Mouse (Mus musculus) forebrain, embryonic 14.5 days (tissue): ENCODE results near the gene Sf3a3. TPM values are rescaled to one million over a fixed set of nuclear protein-coding genes. Genes with fewer than 3 reads are reported as not detected.

ENCODE experiments used
- ATAC-seq: fragments of 200-750 bp; cut with Nextera tagmentation; 2 replicates; pipeline ENCODE4 v1.8.0; 2017; ENCODE audit warnings: mild to moderate bottlenecking, moderate library complexity
- DNase-seq: peaks from one replicate; pipeline ENCODE4 v3.0.0-alpha.2; 2015; ENCODE audit warnings: low spot score
- H3K27ac ChIP-seq: fragments of 300-500 bp; sonication (generic); 2 replicates; pipeline ENCODE4 v1.5.1; 2014; ENCODE audit warnings: low read depth, mild to moderate bottlenecking, control low read depth, low read length, moderate library complexity
- H3K27me3 ChIP-seq: fragments of 300-500 bp; sonication (generic); replicated peaks from 2 replicates; pipeline ENCODE4 v1.6.1; 2014; ENCODE audit warnings: low read length, control low read depth, mixed read lengths; ENCODE audit not compliant: control insufficient read depth, insufficient read depth
- H3K36me3 ChIP-seq: fragments of 300-500 bp; sonication (generic); 2 replicates; pipeline ENCODE4 v1.6.1; 2014; ENCODE audit warnings: low read length, control low read depth; ENCODE audit not compliant: control insufficient read depth, insufficient read depth
- H3K4me1 ChIP-seq: fragments of 300-500 bp; sonication (generic); 2 replicates; pipeline ENCODE4 v1.6.1; 2014; ENCODE audit warnings: antibody characterized with exemption, low read length, control low read depth; ENCODE audit not compliant: control insufficient read depth, insufficient read depth
- H3K4me2 ChIP-seq: fragments of 300-500 bp; sonication (generic); 2 replicates; pipeline ENCODE4 v1.6.1; 2014; ENCODE audit warnings: mild to moderate bottlenecking, control low read depth, low read length
- H3K4me3 ChIP-seq: fragments of 300-500 bp; sonication (generic); 2 replicates; pipeline ENCODE4 v1.5.1; 2014; ENCODE audit warnings: low read depth, low read length, control low read depth
- H3K9ac ChIP-seq: fragments of 300-500 bp; sonication (generic); 2 replicates; pipeline ENCODE4 v1.6.1; 2014; ENCODE audit warnings: mild to moderate bottlenecking, low read length, control low read depth, moderate library complexity
- H3K9me3 ChIP-seq: fragments of 300-500 bp; sonication (generic); replicated peaks from 2 replicates; pipeline ENCODE4 v1.6.1; 2016; ENCODE audit warnings: low read length, control low read depth, mixed read lengths; ENCODE audit not compliant: control insufficient read depth
- WGBS: fragments of 180-500 bp; shearing (Covaris S2); extraction: QIAGEN DNeasy Blood & Tissue Kit; methylation state at CpG from one replicate; pipeline ENCODE4 v1.1.7; 2014; 5-methylcytosine and 5-hydroxymethylcytosine counted together
- microRNA counts: library from miRNA; unstranded; fragments of <30 nt; microRNA quantifications from one replicate; lab custom pipeline; 2016
- microRNA-seq: library from miRNA; unstranded; fragments of <30 nt; microRNA quantifications from one replicate; pipeline ENCODE4, GENCODE M21; 2016
- polyA plus RNA-seq: library from polyadenylated mRNA; unstranded; fragments of >200 nt; fragmentation: Nextera tagmentation; extraction: Ambion mirVana; gene quantifications from 2 replicates; pipeline ENCODE4 v1.2.1, GENCODE M21; 2014

Sf3a3 gene
- polyA plus RNA-seq, 1 experiment from 2014 or later, result 118 TPM

DNA sequence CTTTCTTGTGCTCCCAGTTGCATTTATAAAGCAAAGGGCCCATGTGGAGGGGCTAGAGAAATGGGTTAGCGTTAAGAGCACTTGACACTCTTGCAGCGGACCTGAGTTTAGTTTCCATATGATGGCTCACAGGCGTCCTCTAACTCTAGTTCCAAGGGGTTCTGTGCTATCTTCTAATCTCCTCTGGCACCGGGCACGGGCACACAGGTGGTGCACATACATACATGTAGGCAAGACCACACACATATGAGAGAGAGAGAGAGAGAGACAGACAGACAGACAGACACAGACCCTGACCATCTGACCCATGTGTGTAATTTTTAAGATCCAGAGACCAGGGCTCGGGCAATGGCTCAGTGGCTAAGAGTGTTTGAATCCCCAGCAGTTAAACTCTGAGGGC, 59.4 kb downstream of the Sf3a3 start:
- H3K4me1 ChIP-seq, result no peaks in the 10 kb centered on the region
- no peak overlapping the region for H3K4me3 ChIP-seq
- no peak overlapping the region for H3K27ac ChIP-seq
- no peak overlapping the region for H3K9ac ChIP-seq
- WGBS, result 93% methylated on average over 6 of the region's 6 CpGs
- no peaks in the 10 kb centered on the region for H3K36me3 ChIP-seq
- no peaks in the 10 kb centered on the region for H3K9me3 ChIP-seq
- no peak overlapping the region for H3K4me2 ChIP-seq
- DNase-seq (no peak), ATAC-seq (no peak)
- no peaks in the 10 kb centered on the region for H3K27me3 ChIP-seq

DNA sequence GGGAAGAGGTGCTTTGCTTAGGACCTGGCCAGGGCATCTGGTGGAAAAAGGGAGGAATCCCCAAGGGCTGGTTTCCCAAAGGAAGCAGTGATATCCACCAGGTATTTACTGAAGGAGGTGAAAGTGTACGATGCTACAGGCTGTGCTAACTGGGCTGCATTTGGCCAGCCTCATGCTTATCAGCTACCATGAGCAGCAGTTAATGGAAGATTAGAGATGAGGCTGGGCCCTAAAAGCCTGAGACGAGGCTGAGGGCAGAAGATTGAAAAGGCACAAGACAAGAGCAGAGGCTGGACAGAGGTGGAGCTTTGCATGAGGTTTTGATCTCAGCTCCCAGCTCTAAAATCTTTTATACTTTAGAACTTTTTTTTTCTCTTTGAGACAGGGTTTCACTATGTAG, 59.9 kb downstream of the Sf3a3 start:
- H3K9me3 ChIP-seq, result no peaks in the 10 kb centered on the region
- no peak overlapping the region for H3K9ac ChIP-seq
- H3K36me3 ChIP-seq, result peaks cover 2% of the 10 kb centered on the region; the same call in 1 of the 2 replicates
- H3K27me3 ChIP-seq, result no peaks in the 10 kb centered on the region
- H3K4me1 ChIP-seq, result no peaks in the 10 kb centered on the region
- H3K4me2 ChIP-seq, result no peak overlapping the region
- no peak overlapping the region for H3K4me3 ChIP-seq
- WGBS, result 71% methylated on average over 2 of the region's 2 CpGs
- no peak overlapping the region for H3K27ac ChIP-seq
- DNase-seq (no peak), ATAC-seq (no peak)

- Histone ChIP-seq H3K9me3 (no peaks in the 10 kb centered on the region), H3K4me2 (no peak overlapping the region), H3K36me3 (peaks cover 58% of the 10 kb centered on the region), H3K27me3 (no peaks in the 10 kb centered on the region), H3K4me1 (no peaks in the 10 kb centered on the region), H3K9ac (no peak overlapping the region), H3K27ac (no peak overlapping the region), H3K4me3 (no peak overlapping the region)
- ATAC-seq (no peak), DNase-seq (no peak)
- 61% methylated on average over 7 of the region's 7 CpGs for whole genome bisulfite sequencing
Measured at GRCm38 (mm10) chr4:124781361-124781760, 66.8 kb downstream of the Sf3a3 start.

MicroRNAs encoded within 50 kb of the gene (microRNA counts, 519-probe panel; counts per million panel counts)
- microRNA mmu-miR-697 (lab: Ali Mortazavi, UCI) (not detected), microRNA mmu-miR-698 (lab: Ali Mortazavi, UCI) (not detected)

Small RNAs within 50 kb of the gene (microRNA-seq; reads per million reads assigned to microRNA genes)
- not detected for gene Gm24721
- gene Mir697, result not detected
- gene Mir698, result not detected

Other genes starting within 250 kb of the Sf3a3 start
- gene 3100002H09Rik, start 104.0 kb upstream of the Sf3a3 start, polyA plus RNA-seq, result not detected in 2 replicates
- gene Pou3f1, start 58.0 kb upstream of the Sf3a3 start, polyA plus RNA-seq, result 14.8 and 15.3 TPM in 2 replicates
- gene Utp11, start 21.2 kb upstream of the Sf3a3 start, polyA plus RNA-seq, result 34.5 and 42.0 TPM in 2 replicates
- 1.4 TPM in 2 replicates for gene Fhl3, start 14.1 kb upstream of the Sf3a3 start, polyA plus RNA-seq
- 20.8 and 22.1 TPM in 2 replicates for gene Inpp5b, start 27.1 kb downstream of the Sf3a3 start, polyA plus RNA-seq
- 12.7 and 13.6 TPM in 2 replicates for gene Mtf1, start 87.3 kb downstream of the Sf3a3 start, polyA plus RNA-seq
- gene Yrdc, start 135.9 kb downstream of the Sf3a3 start, polyA plus RNA-seq, result 57.1 and 62.4 TPM in 2 replicates
- gene 1110065P20Rik, start 136.4 kb downstream of the Sf3a3 start, polyA plus RNA-seq, result 78.0 and 90.7 TPM in 2 replicates
- gene Maneal, start 147.4 kb downstream of the Sf3a3 start, polyA plus RNA-seq, result 12.9 and 13.4 TPM in 2 replicates
- gene Epha10, start 166.1 kb downstream of the Sf3a3 start, polyA plus RNA-seq, result 0.27 and 0.84 TPM in 2 replicates
- 3.2 and 5.6 TPM in 2 replicates for gene 9930104L06Rik, start 222.3 kb downstream of the Sf3a3 start, polyA plus RNA-seq
- 63.5 and 63.8 TPM in 2 replicates for gene Cdca8, start 224.5 kb downstream of the Sf3a3 start, polyA plus RNA-seq